Mouse (Mus musculus): ENCODE results near the gene Olfr495. TPM values are rescaled to one million over a fixed set of nuclear protein-coding genes. Genes with fewer than 3 reads are reported as not detected.

The Olfr495 gene
- not detected in 2 replicates for polyA plus RNA-seq (2012)

DNA sequence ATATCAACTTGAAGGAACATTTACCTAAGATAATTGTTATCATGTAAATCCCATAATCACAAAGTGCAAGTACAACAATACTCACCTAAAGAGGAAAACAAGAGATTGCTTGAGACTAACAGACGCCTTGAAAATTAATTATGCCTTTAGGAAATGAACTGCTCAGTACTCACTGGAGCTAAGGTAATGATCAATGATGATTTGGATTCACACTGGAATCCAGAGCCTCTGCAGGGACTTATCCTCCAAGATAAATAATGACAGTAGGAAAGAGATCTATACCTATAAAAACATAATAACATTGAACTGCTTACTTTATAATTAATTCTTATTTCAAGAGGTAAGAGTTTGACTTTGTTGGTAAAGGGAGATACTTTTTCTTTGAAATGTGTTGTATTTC, at the start of gene Olfr495:
Gene Olfr495 (plus strand): TSS at position 301 of the 400 bp plus-strand sequence.
- no peak for TF ChIP-seq GATA1 (IDR thresholded peaks at IDR 0.05; ENCODE audit: low read length)

DNA sequence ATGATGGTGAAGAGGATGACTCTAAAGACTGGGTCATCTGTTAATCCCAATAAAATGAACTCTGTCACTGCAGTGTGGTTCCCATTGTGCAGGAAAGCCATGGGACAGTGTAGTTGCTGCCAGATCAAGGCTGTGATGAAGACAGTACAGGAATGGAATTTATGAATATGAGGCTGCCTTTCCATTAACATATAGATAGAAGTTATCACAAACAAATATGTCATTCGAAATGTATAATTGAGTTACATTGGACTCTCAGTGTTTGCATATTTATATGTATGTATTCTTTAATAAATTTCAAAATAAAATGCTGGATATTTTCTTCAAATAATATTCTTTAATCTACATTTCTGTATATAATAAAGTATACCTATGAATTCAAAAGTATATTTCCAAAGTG, 46.1 kb upstream of the Olfr495 start, which contains the start of gene Olfr493:
Gene Olfr493 (minus strand): TSS at position 101 of the 400 bp plus-strand sequence.
- TF ChIP-seq GATA1 (IDR thresholded peaks at IDR 0.05; ENCODE audit: low read length) = no peak

DNA sequence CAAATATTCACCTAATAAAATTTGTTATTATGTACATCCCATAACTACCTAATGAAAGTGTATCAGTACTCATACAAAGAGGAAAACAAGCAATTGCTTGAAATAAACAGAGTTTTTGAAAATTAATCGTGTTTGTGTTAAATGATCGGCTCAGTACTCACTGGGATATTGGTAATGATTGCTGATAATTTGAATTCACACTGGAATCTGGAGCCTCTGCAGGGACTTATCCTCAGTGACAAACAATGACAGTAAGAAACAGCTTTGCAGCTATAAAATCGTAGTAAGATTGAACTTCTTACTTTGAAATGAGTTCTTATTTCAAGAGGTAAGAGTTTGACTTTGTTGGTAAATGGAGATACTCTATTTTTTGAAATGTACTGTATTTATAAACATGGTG, 27.9 kb upstream of the Olfr495 start, which contains the start of gene Olfr494:
Gene Olfr494 (plus strand): TSS at position 301 of the 400 bp plus-strand sequence.
- TF ChIP-seq GATA1 (IDR thresholded peaks at IDR 0.05; ENCODE audit: low read length) = no peak

DNA sequence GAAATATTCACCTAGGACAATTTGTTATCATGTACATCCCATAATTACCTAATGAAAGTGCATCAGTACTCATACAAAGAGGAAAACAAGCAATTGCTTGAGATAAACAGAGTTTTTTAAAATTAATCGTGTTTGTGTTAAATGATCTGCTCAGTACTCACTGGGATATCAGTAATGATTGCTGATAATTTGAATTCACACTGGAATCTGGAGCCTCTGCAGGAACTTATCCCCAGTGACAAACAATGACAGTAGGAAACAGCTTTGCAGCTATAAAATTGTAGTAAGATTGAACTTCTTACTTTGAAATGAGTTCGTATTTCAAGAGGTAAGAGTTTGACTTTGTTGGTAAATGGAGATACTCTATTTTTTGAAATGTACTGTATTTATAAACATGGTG, 27.2 kb downstream of the Olfr495 start, which contains the start of gene Olfr497:
Gene Olfr497 (plus strand): TSS at position 301 of the 400 bp plus-strand sequence.
- no peak for TF ChIP-seq GATA1 (IDR thresholded peaks at IDR 0.05; ENCODE audit: low read length)

Other genes with a start within 250 kb of the Olfr495 start
- not detected in 2 replicates for gene Olfr485, start 233.3 kb upstream of the Olfr495 start, polyA plus RNA-seq (2012)
- not detected in 2 replicates for gene Olfr486, start 220.4 kb upstream of the Olfr495 start, polyA plus RNA-seq (2012)
- not detected in 2 replicates for gene Olfr487, start 178.5 kb upstream of the Olfr495 start, polyA plus RNA-seq (2012)
- gene Olfr488, start 134.8 kb upstream of the Olfr495 start, polyA plus RNA-seq (2012) = not detected in 2 replicates
- not detected in 2 replicates for gene Olfr490, start 104.2 kb upstream of the Olfr495 start, polyA plus RNA-seq (2012)
- gene Olfr491, start 79.7 kb upstream of the Olfr495 start, polyA plus RNA-seq (2012) = not detected in 2 replicates
- gene Olfr492, start 69.5 kb upstream of the Olfr495 start, polyA plus RNA-seq (2012) = not detected in 2 replicates
- not detected in 2 replicates for gene Olfr493, start 46.2 kb upstream of the Olfr495 start, polyA plus RNA-seq (2012)
- gene Olfr494, start 27.8 kb upstream of the Olfr495 start, polyA plus RNA-seq (2012) = not detected in 2 replicates
- not detected in 2 replicates for gene Olfr497, start 27.3 kb downstream of the Olfr495 start, polyA plus RNA-seq (2012)
- not detected in 2 replicates for gene Olfr498, start 72.2 kb downstream of the Olfr495 start, polyA plus RNA-seq (2012)
- gene Olfr502, start 131.9 kb downstream of the Olfr495 start, polyA plus RNA-seq (2012) = not detected in 2 replicates
- gene Olfr503, start 151.4 kb downstream of the Olfr495 start, polyA plus RNA-seq (2012) = not detected in 2 replicates
- not detected in 2 replicates for gene Olfr504, start 172.6 kb downstream of the Olfr495 start, polyA plus RNA-seq (2012)
- gene Olfr506, start 217.6 kb downstream of the Olfr495 start, polyA plus RNA-seq (2012) = not detected in 2 replicates
- gene Olfr507, start 228.6 kb downstream of the Olfr495 start, polyA plus RNA-seq (2012) = not detected in 2 replicates
- not detected in 2 replicates for gene Olfr508, start 236.8 kb downstream of the Olfr495 start, polyA plus RNA-seq (2012)

Data from G1E-ER4 (cell line).